In the genomic region with DNA sequence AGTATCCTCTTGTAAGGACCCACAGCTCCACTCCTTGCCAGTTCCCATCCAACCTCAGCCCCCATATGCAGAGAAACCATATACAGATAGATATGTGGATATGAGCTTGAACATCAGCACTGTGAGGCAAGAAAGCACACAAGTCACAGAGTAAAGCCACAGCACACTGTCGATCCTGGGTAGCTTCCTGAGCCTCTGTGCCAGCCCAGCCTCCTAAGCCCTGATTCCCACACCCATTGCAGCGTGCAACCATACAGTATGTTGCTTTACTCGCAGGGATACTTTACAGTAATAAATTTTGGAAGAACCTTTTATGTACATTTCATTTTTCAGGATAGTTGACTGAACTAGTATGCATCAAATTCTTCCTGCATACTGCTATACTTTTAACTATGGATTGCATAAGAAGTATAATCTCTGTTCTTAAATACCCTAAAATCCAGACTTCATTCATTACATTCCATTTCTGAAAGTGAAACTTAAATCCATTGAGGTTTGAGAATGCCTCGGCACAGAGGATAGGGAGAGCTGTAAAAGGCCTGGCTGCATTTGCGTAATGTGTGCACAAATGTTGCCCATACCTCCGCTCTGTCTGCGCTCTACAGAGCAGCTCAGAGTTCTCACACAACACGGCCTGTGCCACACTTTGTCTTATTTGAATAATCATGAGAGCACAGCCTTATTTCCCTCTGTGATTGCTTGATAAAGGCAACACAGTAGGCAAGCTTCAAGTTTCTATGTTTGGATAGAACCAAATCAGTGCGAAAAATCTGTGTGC, we compare ENCODE assay signal across 16 mouse cellular contexts. TPM values are rescaled to one million over a fixed set of nuclear protein-coding genes. Genes with fewer than 3 reads are reported as not detected.
DNase-seq lines count a peak whose midpoint lies in the region; ATAC-seq and TF ChIP-seq lines count a peak whose summit lies in the region.
"Had no signal": no experiment of that assay in that cellular context is flagged by ENCODE, and none has a peak within 500 bp of the region (broad histone marks: within the 10 kb centered on the region; RNA-seq: fewer than 3 reads in every experiment).

No protein-coding gene starts in this region.

- TF ChIP-seq POLR2A in lung, adult 2 months (IDR thresholded peaks at IDR 0.05; ENCODE audit: borderline replicate concordance, extremely low read depth, low read depth, low read length): no peak
- TF ChIP-seq POLR2A in embryonic fibroblast, embryonic 13.5 days (IDR thresholded peaks at IDR 0.05; ENCODE audit: low read depth, low read length): no peak

- no peak overlapping the region for H3K9ac ChIP-seq in intestine, postnatal 0 days (ENCODE audit: low read depth, low read length)
- H3K9ac ChIP-seq in intestine, embryonic 16.5 days (ENCODE audit: low read depth, low read length): no peak overlapping the region
- H3K9ac ChIP-seq: midbrain, embryonic 12.5 days had no signal

- WGBS in intestine, postnatal 0 days: 54% methylated on average over 9 of the region's 9 CpGs
- 58% methylated on average over 9 of the region's 9 CpGs for WGBS in intestine, embryonic 16.5 days
- WGBS in lung, adult 2 months: 53% methylated on average over 9 of the region's 9 CpGs

- DNase-seq in lung, postnatal 25 days (ENCODE audit: low spot score): peak; percentile 12
- DNase-seq in lung, adult 2 months: no peak
- DNase-seq in cerebellum, adult 8-10 months: no peak
- DNase-seq: cerebellum, postnatal 25 days; gastrocnemius, postnatal 36 days; liver; lung, postnatal 14 days; thymus, adult 18-20 months had no signal

- peak overlapping the region; percentile 30; the same call in 1 of the 2 replicates for H3K4me2 ChIP-seq in intestine, postnatal 0 days (replicated peaks; ENCODE audit: low read depth)
- H3K4me2 ChIP-seq in intestine, embryonic 16.5 days (ENCODE audit: low read depth, low read length): no peak overlapping the region
- H3K4me2 ChIP-seq: heart, embryonic 11.5 days; midbrain, embryonic 12.5 days had no signal

- no peak for TF ChIP-seq CTCF in intestine, postnatal 0 days (IDR thresholded peaks at IDR 0.05; ENCODE audit: low read depth)
- no peak for TF ChIP-seq CTCF in lung, adult 2 months (IDR thresholded peaks at IDR 0.05; ENCODE audit: insufficient read depth, low read length)
- TF ChIP-seq CTCF in embryonic fibroblast, embryonic 13.5 days (IDR thresholded peaks at IDR 0.05; ENCODE audit: borderline replicate concordance, insufficient read depth, low read length): no peak

- no peaks in the 10 kb centered on the region for H3K9me3 ChIP-seq in intestine, postnatal 0 days (ENCODE audit: control insufficient read depth)
- H3K9me3 ChIP-seq in intestine, embryonic 16.5 days (ENCODE audit: control insufficient read depth, low read length): no peaks in the 10 kb centered on the region
- H3K9me3 ChIP-seq: G1E; midbrain, embryonic 12.5 days had no signal

- no peaks in the 10 kb centered on the region for H3K36me3 ChIP-seq in intestine, postnatal 0 days (ENCODE audit: control insufficient read depth, insufficient read depth)
- H3K36me3 ChIP-seq in intestine, embryonic 16.5 days (ENCODE audit: control insufficient read depth, insufficient read depth, low read length): no peaks in the 10 kb centered on the region
- H3K36me3 ChIP-seq: G1E; midbrain, embryonic 12.5 days had no signal

- no peak overlapping the region for H3K4me3 ChIP-seq in intestine, postnatal 0 days (ENCODE audit: low read depth, low read length)
- H3K4me3 ChIP-seq in intestine, embryonic 16.5 days (ENCODE audit: low read length): no peak overlapping the region
- H3K4me3 ChIP-seq in lung, adult 2 months (replicated peaks; ENCODE audit: extremely low read depth, low read depth, low read length): no peak overlapping the region
- H3K4me3 ChIP-seq in embryonic fibroblast, embryonic 13.5 days (ENCODE audit: insufficient read depth, low read length): no peak overlapping the region
- H3K4me3 ChIP-seq: midbrain, embryonic 12.5 days had no signal

- no peak overlapping the region for H3K27ac ChIP-seq in intestine, postnatal 0 days (ENCODE audit: low read depth, low read length)
- H3K27ac ChIP-seq in intestine, embryonic 16.5 days (ENCODE audit: low read length): no peak overlapping the region
- peak overlapping the region; percentile 36 for H3K27ac ChIP-seq in embryonic fibroblast, embryonic 13.5 days (ENCODE audit: insufficient read depth, low read length)
- H3K27ac ChIP-seq: hindbrain, postnatal 0 days; midbrain, embryonic 12.5 days had no signal

- H3K27me3 ChIP-seq in intestine, postnatal 0 days (replicated peaks; ENCODE audit: control insufficient read depth, insufficient read depth, low read length): no peaks in the 10 kb centered on the region
- no peaks in the 10 kb centered on the region for H3K27me3 ChIP-seq in intestine, embryonic 16.5 days (replicated peaks; ENCODE audit: control insufficient read depth, insufficient read depth, low read length)
- H3K27me3 ChIP-seq: midbrain, embryonic 12.5 days had no signal

- 0 out of 2 replicates have a peak, but pooled peaks cover 3% of the 10 kb centered on the region for H3K4me1 ChIP-seq in intestine, postnatal 0 days (replicated peaks; ENCODE audit: control insufficient read depth, insufficient read depth, low read length)
- H3K4me1 ChIP-seq in intestine, embryonic 16.5 days (ENCODE audit: control insufficient read depth, insufficient read depth, low read length): peaks cover 21% of the 10 kb centered on the region
- H3K4me1 ChIP-seq in lung, adult 2 months (ENCODE audit: control insufficient read depth, insufficient read depth, low read length): peaks cover 12% of the 10 kb centered on the region
- peaks cover 15% of the 10 kb centered on the region for H3K4me1 ChIP-seq in embryonic fibroblast, embryonic 13.5 days (ENCODE audit: control insufficient read depth, insufficient read depth, low read length)
- H3K4me1 ChIP-seq: midbrain, embryonic 12.5 days had no signal

- ATAC-seq in intestine, postnatal 0 days: no peak
- no peak for ATAC-seq in intestine, embryonic 16.5 days
- no peak for ATAC-seq in inflammation-experienced regulatory T-cells, adult 6 months
- ATAC-seq: hindbrain, postnatal 0 days had no signal

RNA-seq across cellular contexts. Expression of a gene that starts 14.2 kb away (rescaled TPM):
- 5.0 and 7.0 TPM in 2 replicates for polyA plus RNA-seq in intestine, postnatal 0 days (2015; fragmentation: Nextera tagmentation; extraction: Ambion mirVana)
- 9.5 and 12.4 TPM in 2 replicates for polyA plus RNA-seq in intestine, embryonic 16.5 days (2015; fragmentation: Nextera tagmentation; extraction: Ambion mirVana)
- 25.7 and 34.7 TPM in 2 replicates for polyA plus RNA-seq in lung, adult 2 months (2012; rRNA removed)
- polyA plus RNA-seq in embryonic fibroblast, embryonic 13.5 days (2011; ENCODE audit: insufficient read length, low read depth, missing spikeins): 74.9 and 97.8 TPM in 2 replicates
- polyA plus RNA-seq in inflammation-experienced regulatory T-cells, adult 6 months (2017; shearing (Covaris generic)): not detected
- polyA plus RNA-seq: G1E had no signal
